Mouse (Mus musculus): ENCODE measurements around the gene Swsap1. TPM values are rescaled to one million over a fixed set of nuclear protein-coding genes. Genes with fewer than 3 reads are reported as not detected.

Swsap1 gene
- polyA plus RNA-seq, 1 experiment from 2014 or later = 11.4 TPM

DNA sequence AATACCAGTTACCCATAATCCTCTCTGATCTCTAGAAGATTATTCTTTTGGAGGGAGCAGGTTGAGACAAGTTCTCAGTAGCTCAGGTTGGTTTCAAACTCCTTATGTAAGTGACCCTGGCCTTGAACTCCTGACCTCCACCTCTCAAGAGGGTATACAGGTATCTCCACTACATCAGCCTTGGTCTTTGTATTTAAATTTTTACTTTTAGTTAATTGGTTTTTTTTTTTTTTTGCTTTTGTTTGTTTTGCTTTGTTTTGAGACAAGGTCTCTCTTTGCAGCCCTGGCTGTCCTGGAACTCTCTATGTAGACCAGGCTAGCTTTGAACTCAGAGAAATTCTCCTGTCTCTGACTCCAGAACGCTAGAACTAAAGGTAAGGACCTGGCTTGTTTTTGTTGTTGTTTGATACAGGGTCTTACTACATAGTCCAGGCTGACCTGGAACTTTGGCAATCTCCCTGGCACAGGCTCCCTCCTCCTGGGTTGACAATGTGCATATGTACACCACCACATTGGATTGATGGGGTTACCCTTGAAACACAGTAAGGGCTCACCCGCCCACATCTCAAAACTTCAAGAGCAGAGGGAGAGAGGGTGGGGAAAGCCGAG, 32.0 kb upstream of the Swsap1 start:
- Histone ChIP-seq H3K4me2 (replicated peaks; ENCODE audit: low read depth, low read length) (no peak overlapping the region), H3K4me1 (ENCODE audit: control insufficient read depth, insufficient read depth, low read length) (peaks cover 9% of the 10 kb centered on the region), H3K27me3 (ENCODE audit: control insufficient read depth, insufficient read depth, low read length) (no peaks in the 10 kb centered on the region), H3K27ac (ENCODE audit: low read depth, low read length) (no peak overlapping the region; the same call in 1 of the 2 replicates), H3K9me3 (ENCODE audit: control insufficient read depth, low read length) (no peaks in the 10 kb centered on the region), H3K9ac (ENCODE audit: low read depth, low read length) (no peak overlapping the region), H3K36me3 (ENCODE audit: control insufficient read depth, insufficient read depth, low read length) (no peaks in the 10 kb centered on the region; the same call in 1 of the 2 replicates), H3K4me3 (ENCODE audit: low read length) (no peak overlapping the region)
- 59% methylated on average over 3 of the region's 3 CpGs for WGBS
- no peak for ATAC-seq (ENCODE audit: low FRiP score, low TSS enrichment)

DNA sequence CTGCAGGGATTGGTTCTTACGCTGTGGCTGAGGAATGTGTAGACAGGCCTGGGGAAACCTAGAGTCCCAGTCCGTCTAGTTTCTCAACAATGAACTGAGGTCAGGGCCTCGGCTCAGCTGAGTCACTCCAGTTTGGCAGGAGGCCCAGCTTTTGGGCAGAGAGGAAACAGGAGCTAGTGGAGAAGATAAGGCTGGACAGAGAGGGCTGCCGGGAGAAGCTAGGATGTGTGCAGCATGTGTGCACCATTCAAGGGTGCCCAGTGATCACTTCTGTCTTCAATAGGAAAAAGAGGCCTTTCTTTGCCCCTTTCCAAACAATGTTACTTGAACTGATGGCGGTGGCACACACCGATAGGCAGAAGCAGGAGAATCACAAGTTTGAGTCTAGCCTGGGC, 31.5 kb upstream of the Swsap1 start:
- H3K4me1 ChIP-seq (ENCODE audit: control insufficient read depth, insufficient read depth, low read length) = peaks cover 9% of the 10 kb centered on the region
- no peak overlapping the region for H3K4me2 ChIP-seq (replicated peaks; ENCODE audit: low read depth, low read length)
- 62% methylated on average over 6 of the region's 6 CpGs for WGBS
- H3K9me3 ChIP-seq (ENCODE audit: control insufficient read depth, low read length) = no peaks in the 10 kb centered on the region
- H3K36me3 ChIP-seq (ENCODE audit: control insufficient read depth, insufficient read depth, low read length) = no peaks in the 10 kb centered on the region; the same call in 1 of the 2 replicates
- 0 out of 2 replicates have a peak, but pooled peaks have one; percentile 11 for ATAC-seq (ENCODE audit: low FRiP score, low TSS enrichment)
- no peak overlapping the region for H3K4me3 ChIP-seq (ENCODE audit: low read length)
- H3K27me3 ChIP-seq (ENCODE audit: control insufficient read depth, insufficient read depth, low read length) = no peaks in the 10 kb centered on the region
- no peak overlapping the region; the same call in 1 of the 2 replicates for H3K27ac ChIP-seq (ENCODE audit: low read depth, low read length)
- no peak overlapping the region for H3K9ac ChIP-seq (ENCODE audit: low read depth, low read length)

DNA sequence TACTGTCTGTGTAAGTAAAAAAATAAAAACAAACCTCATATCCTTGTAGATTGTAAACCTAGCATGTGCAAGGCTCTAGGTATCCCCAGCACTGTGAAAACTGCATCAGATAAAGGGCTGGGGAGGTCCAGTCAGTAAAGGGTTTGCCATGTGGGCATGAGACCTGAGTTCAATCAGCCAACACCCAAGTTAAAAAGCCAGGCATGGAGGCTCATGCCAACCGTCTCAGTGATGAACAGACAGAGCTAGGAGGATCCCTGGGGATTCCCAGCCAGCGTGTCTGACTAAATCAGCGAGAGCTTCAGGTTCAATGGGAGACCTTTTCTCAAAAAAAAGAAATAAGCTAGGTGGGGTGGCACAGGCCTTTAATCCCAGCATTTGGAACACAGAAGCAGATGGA, 30.5 kb upstream of the Swsap1 start:
- no peak for ATAC-seq (ENCODE audit: low FRiP score, low TSS enrichment)
- no peak overlapping the region for H3K4me3 ChIP-seq (ENCODE audit: low read length)
- H3K4me2 ChIP-seq (replicated peaks; ENCODE audit: low read depth, low read length) = no peak overlapping the region
- 94% methylated on average over 3 of the region's 3 CpGs for WGBS
- no peak overlapping the region for H3K27ac ChIP-seq (ENCODE audit: low read depth, low read length)
- no peaks in the 10 kb centered on the region for H3K9me3 ChIP-seq (ENCODE audit: control insufficient read depth, low read length)
- no peaks in the 10 kb centered on the region for H3K27me3 ChIP-seq (ENCODE audit: control insufficient read depth, insufficient read depth, low read length)
- H3K9ac ChIP-seq (ENCODE audit: low read depth, low read length) = no peak overlapping the region
- no peaks in the 10 kb centered on the region; the same call in 1 of the 2 replicates for H3K36me3 ChIP-seq (ENCODE audit: control insufficient read depth, insufficient read depth, low read length)
- H3K4me1 ChIP-seq (ENCODE audit: control insufficient read depth, insufficient read depth, low read length) = peaks cover 9% of the 10 kb centered on the region

DNA sequence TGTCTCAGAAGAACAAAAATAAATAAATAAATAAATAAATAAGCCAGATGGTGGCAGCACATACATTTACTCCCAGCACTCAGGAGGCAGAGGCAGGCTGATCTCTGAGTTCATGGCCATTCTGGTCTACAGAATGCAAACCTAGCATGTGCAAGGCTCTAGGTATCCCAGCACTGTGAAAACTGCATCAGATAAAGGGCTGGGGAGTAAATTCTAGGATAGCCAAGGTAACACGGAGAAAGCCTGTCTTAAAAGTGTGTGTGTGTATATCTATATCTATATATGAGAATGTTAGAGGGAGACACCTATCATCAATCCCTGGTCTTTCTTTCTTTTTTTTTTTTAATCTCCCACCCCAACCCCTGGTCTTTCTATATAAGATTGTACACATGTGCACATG, 30.0 kb upstream of the Swsap1 start:
- no peak for ATAC-seq (ENCODE audit: low FRiP score, low TSS enrichment)
- no peaks in the 10 kb centered on the region for H3K27me3 ChIP-seq (ENCODE audit: control insufficient read depth, insufficient read depth, low read length)
- H3K4me3 ChIP-seq (ENCODE audit: low read length) = no peak overlapping the region
- 94% methylated on average over 1 of the region's 1 CpGs for WGBS
- no peak overlapping the region for H3K27ac ChIP-seq (ENCODE audit: low read depth, low read length)
- H3K4me1 ChIP-seq (ENCODE audit: control insufficient read depth, insufficient read depth, low read length) = peaks cover 9% of the 10 kb centered on the region
- no peak overlapping the region for H3K4me2 ChIP-seq (replicated peaks; ENCODE audit: low read depth, low read length)
- no peaks in the 10 kb centered on the region for H3K9me3 ChIP-seq (ENCODE audit: control insufficient read depth, low read length)
- no peak overlapping the region for H3K9ac ChIP-seq (ENCODE audit: low read depth, low read length)
- H3K36me3 ChIP-seq (ENCODE audit: control insufficient read depth, insufficient read depth, low read length) = no peaks in the 10 kb centered on the region; the same call in 1 of the 2 replicates

DNA sequence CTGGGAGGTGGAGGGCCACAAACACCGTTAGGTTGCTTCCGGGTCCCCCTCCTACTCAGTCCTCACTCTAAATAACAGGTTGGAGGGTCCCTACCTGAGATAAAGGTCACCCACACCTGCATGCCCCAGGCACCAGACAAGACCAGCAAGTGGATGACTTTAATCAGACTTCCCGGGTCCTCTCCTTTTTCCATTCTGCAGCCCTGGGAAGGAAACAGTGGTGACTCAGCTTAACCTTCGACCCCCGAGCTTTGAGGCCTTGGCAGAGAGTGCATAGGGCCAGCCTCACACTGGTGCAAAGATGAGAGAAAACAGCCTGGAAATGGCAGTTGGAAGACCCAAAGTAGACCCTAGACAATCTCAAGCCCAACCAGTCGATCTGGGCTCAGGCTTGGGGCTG, 29.4 kb upstream of the Swsap1 start:
- no peaks in the 10 kb centered on the region for H3K27me3 ChIP-seq (ENCODE audit: control insufficient read depth, insufficient read depth, low read length)
- WGBS = 71% methylated on average over 6 of the region's 6 CpGs
- no peak for ATAC-seq (ENCODE audit: low FRiP score, low TSS enrichment)
- H3K4me3 ChIP-seq (ENCODE audit: low read length) = peak overlapping the region; percentile 46; the same call in 1 of the 2 replicates
- H3K9me3 ChIP-seq (ENCODE audit: control insufficient read depth, low read length) = no peaks in the 10 kb centered on the region
- H3K4me1 ChIP-seq (ENCODE audit: control insufficient read depth, insufficient read depth, low read length) = peaks cover 9% of the 10 kb centered on the region
- H3K36me3 ChIP-seq (ENCODE audit: control insufficient read depth, insufficient read depth, low read length) = no peaks in the 10 kb centered on the region; the same call in 1 of the 2 replicates
- H3K9ac ChIP-seq (ENCODE audit: low read depth, low read length) = peak overlapping the region; percentile 65
- H3K4me2 ChIP-seq (replicated peaks; ENCODE audit: low read depth, low read length) = peak overlapping the region; percentile 67
- H3K27ac ChIP-seq (ENCODE audit: low read depth, low read length) = no peak overlapping the region

DNA sequence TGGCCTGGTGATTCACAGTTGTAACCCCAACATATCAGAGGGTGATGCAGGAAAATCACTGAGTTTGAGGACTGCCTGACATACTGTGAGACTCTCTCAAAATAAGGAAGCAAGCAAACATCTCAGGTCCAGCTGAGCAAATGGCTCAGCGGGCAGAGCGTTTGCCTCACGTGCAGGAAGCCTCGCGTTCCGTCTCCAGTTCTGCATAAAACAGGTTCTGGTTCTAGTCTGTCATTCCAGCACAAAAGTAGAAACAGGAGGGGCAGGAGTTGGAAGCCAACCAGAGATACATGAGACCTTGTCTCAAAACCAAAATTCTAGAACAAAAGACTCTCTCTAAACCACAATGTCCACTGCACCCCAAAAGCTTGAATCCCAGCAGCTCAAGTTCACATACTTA, 28.8 kb upstream of the Swsap1 start:
- WGBS = 3% methylated on average over 6 of the region's 6 CpGs
- no peak for ATAC-seq (ENCODE audit: low FRiP score, low TSS enrichment)
- Histone ChIP-seq H3K4me1 (ENCODE audit: control insufficient read depth, insufficient read depth, low read length) (peaks cover 9% of the 10 kb centered on the region), H3K27ac (ENCODE audit: low read depth, low read length) (peak overlapping the region; percentile 39; the same call in 1 of the 2 replicates), H3K4me3 (ENCODE audit: low read length) (peak overlapping the region; percentile 46), H3K9ac (ENCODE audit: low read depth, low read length) (peak overlapping the region; percentile 65), H3K4me2 (replicated peaks; ENCODE audit: low read depth, low read length) (peak overlapping the region; percentile 67), H3K36me3 (ENCODE audit: control insufficient read depth, insufficient read depth, low read length) (no peaks in the 10 kb centered on the region; the same call in 1 of the 2 replicates), H3K27me3 (ENCODE audit: control insufficient read depth, insufficient read depth, low read length) (no peaks in the 10 kb centered on the region), H3K9me3 (ENCODE audit: control insufficient read depth, low read length) (no peaks in the 10 kb centered on the region)

DNA sequence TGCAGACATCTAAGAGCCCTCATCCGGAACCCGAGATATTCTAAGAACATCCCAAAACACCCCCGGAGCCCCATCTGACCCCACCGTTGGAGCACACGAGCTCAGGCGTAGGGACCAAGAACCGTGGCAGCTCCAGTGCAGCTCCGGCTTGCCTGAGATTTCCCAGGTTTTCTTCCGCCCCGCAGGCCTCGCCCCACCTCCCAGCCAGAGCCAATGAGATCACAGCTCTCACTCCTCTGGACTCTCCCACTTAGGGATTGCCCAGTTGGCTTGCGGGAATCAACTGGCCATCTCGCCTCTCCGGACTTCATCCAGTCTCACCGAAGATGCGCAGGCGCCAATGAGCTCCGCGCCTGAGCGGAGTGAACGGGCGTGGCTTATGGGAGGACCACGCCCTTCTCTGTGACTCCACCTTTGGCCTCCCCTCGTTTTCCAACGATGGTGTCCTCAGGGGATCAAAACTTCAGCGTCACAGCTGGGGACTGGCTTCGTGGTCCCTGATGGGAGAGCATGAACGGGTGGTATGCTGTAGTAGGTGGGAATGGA, 28.3 kb upstream of the Swsap1 start, which contains the start of the genes Ccdc159 and Tmem205:
Gene Ccdc159 (plus strand): TSS at position 264 of the 546 bp plus-strand sequence.
Gene Tmem205 (minus strand): TSS at position 349 of the 546 bp plus-strand sequence.
- peak; percentile 98 for ATAC-seq (ENCODE audit: low FRiP score, low TSS enrichment)
- WGBS = under 1% methylated on average over 28 of the region's 28 CpGs
- H3K4me2 ChIP-seq (replicated peaks; ENCODE audit: low read depth, low read length) = peak within 1 kb of the TSS; percentile 67

DNA sequence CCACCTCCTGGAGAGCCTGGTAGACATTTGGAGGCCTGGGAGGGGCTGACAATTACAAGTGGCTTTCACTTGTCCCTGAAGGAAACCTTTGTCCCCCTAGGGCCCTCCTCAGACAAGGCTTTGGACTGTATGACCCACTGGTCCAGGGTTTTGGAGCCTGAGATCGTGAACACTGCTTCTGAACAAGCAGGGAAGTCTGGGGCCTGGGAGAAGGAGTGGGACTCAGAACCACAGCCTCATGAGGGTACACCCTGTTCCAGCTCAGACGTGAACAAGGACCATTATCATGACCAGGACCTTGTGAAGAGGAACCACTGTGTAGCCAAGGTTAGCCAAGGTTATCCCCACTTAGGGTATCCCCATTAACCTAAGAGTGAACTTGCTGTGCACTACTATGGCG, 26.3 kb upstream of the Swsap1 start:
- H3K9me3 ChIP-seq (ENCODE audit: control insufficient read depth, low read length) = no peaks in the 10 kb centered on the region
- H3K36me3 ChIP-seq (ENCODE audit: control insufficient read depth, insufficient read depth, low read length) = no peaks in the 10 kb centered on the region; the same call in 1 of the 2 replicates
- no peak overlapping the region for H3K9ac ChIP-seq (ENCODE audit: low read depth, low read length)
- H3K27ac ChIP-seq (ENCODE audit: low read depth, low read length) = no peak overlapping the region
- no peaks in the 10 kb centered on the region for H3K27me3 ChIP-seq (ENCODE audit: control insufficient read depth, insufficient read depth, low read length)
- no peak for ATAC-seq (ENCODE audit: low FRiP score, low TSS enrichment)
- H3K4me3 ChIP-seq (ENCODE audit: low read length) = no peak overlapping the region
- peaks cover 9% of the 10 kb centered on the region for H3K4me1 ChIP-seq (ENCODE audit: control insufficient read depth, insufficient read depth, low read length)
- 71% methylated on average over 3 of the region's 3 CpGs for WGBS
- no peak overlapping the region for H3K4me2 ChIP-seq (replicated peaks; ENCODE audit: low read depth, low read length)

More for the DNA sequence above, 28.3 kb upstream of the Swsap1 start, which contains the start of the genes Ccdc159 and Tmem205:
- Histone ChIP-seq H3K4me3 (ENCODE audit: low read length) (peak within 1 kb of the TSS; percentile 46), H3K9me3 (ENCODE audit: control insufficient read depth, low read length) (no peaks in the 10 kb centered on the region), H3K27ac (ENCODE audit: low read depth, low read length) (peak within 1 kb of the TSS; percentile 51; the same call in 1 of the 2 replicates), H3K36me3 (ENCODE audit: control insufficient read depth, insufficient read depth, low read length) (no peaks in the 10 kb centered on the region; the same call in 1 of the 2 replicates), H3K27me3 (ENCODE audit: control insufficient read depth, insufficient read depth, low read length) (no peaks in the 10 kb centered on the region), H3K4me1 (ENCODE audit: control insufficient read depth, insufficient read depth, low read length) (peaks cover 9% of the 10 kb centered on the region), H3K9ac (ENCODE audit: low read depth, low read length) (peak within 1 kb of the TSS; percentile 65)

DNA sequence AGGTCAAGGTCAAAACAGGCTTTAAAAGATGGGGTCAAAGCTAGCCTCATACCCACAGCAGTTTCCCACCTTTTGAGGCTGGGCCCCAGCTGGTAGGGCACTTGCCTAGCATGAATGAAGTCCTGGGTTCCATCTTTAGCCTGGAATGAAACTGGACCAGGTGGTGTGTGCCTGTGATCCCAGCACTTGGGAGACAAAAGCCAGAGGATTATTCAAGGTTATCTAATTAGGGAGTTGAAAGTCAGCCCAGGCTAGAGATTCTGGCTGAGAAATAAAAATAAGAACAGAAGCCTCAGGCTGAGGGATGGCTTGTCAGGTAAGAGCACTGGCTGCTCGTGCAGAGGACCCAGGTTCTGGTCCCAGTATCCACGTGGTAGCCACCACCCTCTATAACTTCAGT, 23.5 kb upstream of the Swsap1 start:
- Histone ChIP-seq H3K27ac (ENCODE audit: low read depth, low read length) (no peak overlapping the region), H3K36me3 (ENCODE audit: control insufficient read depth, insufficient read depth, low read length) (no peaks in the 10 kb centered on the region), H3K27me3 (ENCODE audit: control insufficient read depth, insufficient read depth, low read length) (no peaks in the 10 kb centered on the region), H3K9ac (ENCODE audit: low read depth, low read length) (no peak overlapping the region), H3K4me3 (ENCODE audit: low read length) (no peak overlapping the region), H3K9me3 (ENCODE audit: control insufficient read depth, low read length) (no peaks in the 10 kb centered on the region), H3K4me1 (ENCODE audit: control insufficient read depth, insufficient read depth, low read length) (no peaks in the 10 kb centered on the region), H3K4me2 (replicated peaks; ENCODE audit: low read depth, low read length) (no peak overlapping the region)
- 73% methylated on average over 2 of the region's 2 CpGs for whole genome bisulfite sequencing
- ATAC-seq (ENCODE audit: low FRiP score, low TSS enrichment) = no peak

All from kidney, embryonic 14.5 days (tissue).